Mouse (Mus musculus) ES-E14 (cell line): ENCODE measurements around the gene Mettl14. TPM values are rescaled to one million over a fixed set of nuclear protein-coding genes. Genes with fewer than 3 reads are reported as not detected.

Experiments
- DNase-seq: peaks from one replicate; pipeline ENCODE4 v3.0.0-alpha.2; 2013; ENCODE audit warnings: low read depth, low spot score
- H3K27ac ChIP-seq: 2 replicates; pipeline ENCODE4 v1.5.1; 2012; ENCODE audit warnings: low read depth, mild to moderate bottlenecking, low read length, moderate library complexity, mixed read lengths; ENCODE audit not compliant: poor library complexity, insufficient read depth, severe bottlenecking
- H3K36me3 ChIP-seq: 2 replicates; pipeline ENCODE4 v1.6.1; 2012; ENCODE audit warnings: mild to moderate bottlenecking, low read length, moderate library complexity, mixed read lengths; ENCODE audit not compliant: control insufficient read depth, poor library complexity, insufficient read depth, severe bottlenecking
- H3K4me1 ChIP-seq, 2 experiments: fragments of 150-350 bp in 1 of 2; sonication (generic) in 1 of 2; 2 replicates each; pipeline ENCODE4 v1.6.1; 2012; ENCODE audit warnings: low read length in 2 of 2, mild to moderate bottlenecking in 1 of 2, mixed read lengths in 1 of 2; ENCODE audit not compliant: control insufficient read depth in 2 of 2, insufficient read depth in 2 of 2, poor library complexity in 1 of 2
- H3K4me3 ChIP-seq, 2 experiments: fragments of 150-350 bp in 1 of 2; sonication (generic) in 1 of 2; 2 replicates each; pipeline ENCODE4 v1.5.1; 2012; ENCODE audit warnings: low read length in 2 of 2, low read depth in 1 of 2, mild to moderate bottlenecking in 1 of 2, mixed read lengths in 1 of 2; ENCODE audit not compliant: insufficient read depth in 1 of 2, poor library complexity in 1 of 2, severe bottlenecking in 1 of 2
- H3K9ac ChIP-seq: 2 replicates; pipeline ENCODE4 v1.6.1; 2012; ENCODE audit warnings: low read depth, mild to moderate bottlenecking, low read length, mixed read lengths; ENCODE audit not compliant: poor library complexity, insufficient read depth, severe bottlenecking
- H3K9me3 ChIP-seq: fragments of 150-350 bp; sonication (generic); 2 replicates; pipeline ENCODE4 v1.6.1; 2012; ENCODE audit warnings: low read depth, mild to moderate bottlenecking, low read length; ENCODE audit not compliant: control insufficient read depth, insufficient read depth
- CHD2 ChIP-seq: IDR thresholded peaks from 2 replicates; pipeline ENCODE4 v1.6.1; 2014; ENCODE audit warnings: mild to moderate bottlenecking, low read depth, low read length, inconsistent platforms
- HCFC1 ChIP-seq: IDR thresholded peaks from 2 replicates; pipeline ENCODE4 v1.6.1; 2012; ENCODE audit warnings: low read length, inconsistent platforms, borderline replicate concordance; ENCODE audit not compliant: insufficient read depth
- MAFK ChIP-seq: IDR thresholded peaks from 2 replicates; pipeline ENCODE4 v1.6.1; 2014; ENCODE audit warnings: mild to moderate bottlenecking, low read depth, low read length, inconsistent platforms; ENCODE audit not compliant: insufficient read depth
- ZC3H11A ChIP-seq: IDR thresholded peaks from 2 replicates; pipeline ENCODE4 v1.6.1; 2012; ENCODE audit warnings: low read depth, mild to moderate bottlenecking, inconsistent platforms, low read length, borderline replicate concordance
- ZNF384 ChIP-seq: IDR thresholded peaks from 2 replicates; pipeline ENCODE4 v1.6.1; 2012; ENCODE audit warnings: low read depth, low read length, inconsistent platforms
- in situ Hi-C, 2 experiments: fragments of 600-800 bp; cut with MboI; formaldehyde crosslinking; loops; one replicate each; pipeline ENCODE4 v1.15.1; 2025; ENCODE audit warnings: low sequenced_read_pairs in 2 of 2, inconsistent platforms in 1 of 2; ENCODE audit not compliant: unreplicated experiment in 2 of 2
- total RNA-seq: library from RNA; depleted of rRNA; stranded (reverse); fragments of 300-350 nt; gene quantifications from 2 replicates; pipeline ENCODE4 v1.2.3, GENCODE M21; 2012

The Mettl14 gene
- total RNA-seq, 1 experiment: 12.4 TPM

DNA sequence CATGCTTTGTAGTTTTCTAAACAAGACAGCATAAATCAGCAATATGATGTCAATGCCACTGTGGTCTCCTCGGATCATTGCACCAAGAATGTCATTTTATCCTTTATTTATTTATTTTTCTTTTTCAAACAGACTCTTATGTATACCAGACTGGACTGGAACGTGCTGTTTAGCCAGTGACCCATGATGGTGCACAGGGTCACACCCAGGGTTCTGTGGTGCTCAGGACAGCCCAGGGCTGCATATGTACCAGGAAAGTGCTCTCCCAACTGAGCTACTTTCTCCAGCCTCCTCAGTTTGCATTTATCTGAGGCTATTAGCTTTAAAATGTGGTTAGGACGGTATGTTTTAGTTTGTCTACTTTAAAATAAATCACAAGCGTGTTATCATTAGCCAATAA is 42.1 kb upstream of the Mettl14 start:
- in situ Hi-C loops: no loop called here
- Histone ChIP-seq H3K9me3 (no peaks in the 10 kb centered on the region), H3K27ac (no peak overlapping the region), H3K4me3 (no peak overlapping the region), H3K36me3 (no peaks in the 10 kb centered on the region), H3K9ac (no peak overlapping the region), H3K4me1 (no peaks in the 10 kb centered on the region)
- TF ChIP-seq ZNF384 (no peak), ZC3H11A (no peak), CHD2 (no peak), MAFK (no peak), HCFC1 (no peak)
- DNase-seq: no peak

- Histone ChIP-seq H3K9me3 (no peaks in the 10 kb centered on the region), H3K9ac (no peak overlapping the region), H3K4me3 (no peak overlapping the region), H3K36me3 (no peaks in the 10 kb centered on the region), H3K27ac (no peak overlapping the region), H3K4me1 (no peaks in the 10 kb centered on the region)
- no peak for TF ChIP-seq MAFK
- DNase-seq: no peak
- in situ Hi-C loops: no loop called here
These were observed 39.7 kb upstream of the Mettl14 start for GRCm38 (mm10) chr3:123425647-123426046.

DNA sequence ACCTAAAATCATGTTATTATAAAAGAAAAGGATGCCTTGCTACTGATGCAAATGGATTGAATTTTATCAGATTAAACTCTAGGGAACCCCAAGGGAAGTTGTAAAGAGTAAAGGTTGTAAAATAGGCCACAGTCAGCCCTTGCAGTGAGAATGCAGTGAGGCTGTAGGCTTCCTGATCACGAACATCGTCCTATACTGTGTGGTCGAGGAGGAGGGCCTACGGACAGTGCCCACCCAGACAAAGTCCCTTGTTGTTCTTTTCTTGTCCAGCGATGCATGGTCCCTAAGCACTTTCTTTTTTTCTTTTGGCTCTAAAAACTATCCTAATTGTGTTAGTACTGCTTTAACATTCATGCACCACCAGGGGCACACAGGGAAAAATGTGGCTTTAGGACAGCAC is 27.3 kb upstream of the Mettl14 start:
- H3K4me1 ChIP-seq: no peaks in the 10 kb centered on the region
- H3K27ac ChIP-seq: no peak overlapping the region
- no peaks in the 10 kb centered on the region for H3K36me3 ChIP-seq
- TF ChIP-seq ZNF384: no peak
- DNase-seq: no peak
- no peak overlapping the region for H3K9ac ChIP-seq
- in situ Hi-C loops: no loop called here
- H3K9me3 ChIP-seq: no peaks in the 10 kb centered on the region
- H3K4me3 ChIP-seq: no peak overlapping the region

DNA sequence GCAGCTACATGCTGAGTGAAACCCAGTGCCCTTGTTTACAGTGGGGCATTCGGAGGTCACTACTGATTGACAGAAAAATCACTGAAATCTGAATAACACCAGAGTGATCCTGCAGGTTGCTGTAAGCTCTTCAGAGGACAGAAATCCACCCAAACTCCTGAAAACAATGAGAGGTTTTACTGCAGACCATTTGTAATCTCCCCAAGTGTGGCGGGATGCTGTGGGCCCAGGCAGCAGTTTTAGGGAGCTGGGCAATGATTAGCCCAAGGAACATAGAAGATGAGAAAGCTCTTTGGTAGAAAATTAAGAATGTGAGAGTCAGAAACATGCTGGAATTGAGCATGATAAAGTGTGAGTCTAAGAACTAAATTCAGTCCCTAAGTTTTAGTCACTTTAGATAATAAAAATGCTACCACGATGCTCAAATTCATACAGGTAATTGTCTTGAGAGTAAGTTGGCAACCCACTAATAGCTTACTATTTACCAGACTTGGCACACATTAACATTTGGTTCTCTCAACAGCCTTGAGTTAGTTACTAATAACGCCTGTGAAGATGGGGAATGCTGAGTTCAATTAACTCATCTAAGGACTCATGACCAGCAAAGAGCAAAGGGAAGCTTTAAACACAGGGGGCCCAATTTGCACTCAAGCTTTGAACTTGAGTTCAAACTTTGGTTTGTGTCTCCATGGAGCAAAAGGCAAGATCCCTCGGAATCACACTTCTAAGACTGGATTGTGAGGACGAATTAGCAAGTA is 26.1 kb upstream of the Mettl14 start:
- TF ChIP-seq ZNF384 (no peak), ZC3H11A (no peak), MAFK (no peak), HCFC1 (no peak), CHD2 (no peak)
- in situ Hi-C loops: no loop called here
- H3K4me3 ChIP-seq: no peak overlapping the region
- H3K9me3 ChIP-seq: no peaks in the 10 kb centered on the region
- H3K27ac ChIP-seq: no peak overlapping the region
- H3K4me1 ChIP-seq: no peaks in the 10 kb centered on the region
- H3K9ac ChIP-seq: no peak overlapping the region
- no peak for DNase-seq
- H3K36me3 ChIP-seq: no peaks in the 10 kb centered on the region

GRCm38 (mm10) chr3:123404945-123405344 is 19.0 kb upstream of the Mettl14 start:
- no peak for TF ChIP-seq CHD2
- TF ChIP-seq MAFK: no peak
- no peak for TF ChIP-seq HCFC1
- no peak for TF ChIP-seq ZNF384
- TF ChIP-seq ZC3H11A: no peak
- DNase-seq: no peak
- Histone ChIP-seq H3K9me3 (no peaks in the 10 kb centered on the region), H3K4me1 (no peaks in the 10 kb centered on the region), H3K36me3 (no peaks in the 10 kb centered on the region), H3K4me3 (no peak overlapping the region), H3K9ac (no peak overlapping the region), H3K27ac (no peak overlapping the region)
- in situ Hi-C loops: no loop called here
